Mouse (Mus musculus) CD4-positive, CD25-positive, alpha-beta regulatory T cell (primary cell): Measurements from ENCODE around the gene Spata2. TPM values are rescaled to one million over a fixed set of nuclear protein-coding genes. Genes with fewer than 3 reads are reported as not detected.

Experiments used
- polyA plus RNA-seq: library from polyadenylated mRNA; unstranded; fragments of 100-300 nt; shearing (Covaris generic); gene quantifications from one replicate; pipeline ENCODE4 v1.2.1, GENCODE M21; 2017

The Spata2 gene
- polyA plus RNA-seq, result 27.0 TPM

DNA sequence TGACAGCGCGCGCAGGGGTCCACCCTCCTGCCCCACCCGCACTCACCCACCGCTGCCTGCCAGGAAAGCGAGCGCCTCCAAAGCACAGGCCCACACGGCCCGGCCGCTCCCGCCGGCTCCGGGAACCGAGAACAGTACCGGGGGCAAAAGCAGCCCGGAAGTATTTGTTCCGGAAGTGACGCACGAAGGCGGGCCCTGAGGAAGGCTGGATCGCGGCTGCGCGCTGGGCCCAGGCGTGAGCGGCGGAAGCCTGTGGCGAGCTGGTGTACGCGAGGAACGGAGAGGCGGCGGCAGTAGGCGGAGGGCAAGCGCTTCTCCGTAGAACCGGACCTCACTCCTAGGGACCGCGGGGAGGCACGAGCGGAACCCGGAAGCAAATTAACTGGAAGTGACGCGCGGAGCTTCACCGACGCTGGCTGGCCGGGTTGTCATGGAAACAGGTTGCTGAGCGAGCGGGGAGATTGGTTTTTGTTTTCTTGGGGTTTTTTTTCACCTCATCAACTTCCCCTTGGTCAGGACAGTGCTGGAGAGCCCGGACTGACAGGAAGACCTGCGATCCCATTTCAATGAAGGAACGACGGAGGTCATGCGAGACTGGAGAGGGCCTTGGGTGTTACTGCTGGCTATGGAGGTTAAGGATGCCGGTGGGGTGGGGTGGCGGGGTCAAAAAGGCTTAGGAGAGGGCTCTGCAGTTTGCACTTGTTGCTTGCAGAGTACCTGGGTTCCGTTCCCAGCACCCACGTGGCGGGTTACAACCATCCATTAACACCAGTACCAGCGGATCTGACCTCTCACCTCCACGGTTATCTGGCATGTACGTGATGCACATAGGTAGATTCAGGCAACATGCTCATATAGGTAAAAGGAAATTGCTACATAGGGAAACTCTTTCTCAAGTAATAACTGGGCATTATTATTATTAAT lies at the start of gene Spata2:
TSS of gene Spata2 (minus strand) at position 175 of the 924 bp plus-strand sequence.

DNA sequence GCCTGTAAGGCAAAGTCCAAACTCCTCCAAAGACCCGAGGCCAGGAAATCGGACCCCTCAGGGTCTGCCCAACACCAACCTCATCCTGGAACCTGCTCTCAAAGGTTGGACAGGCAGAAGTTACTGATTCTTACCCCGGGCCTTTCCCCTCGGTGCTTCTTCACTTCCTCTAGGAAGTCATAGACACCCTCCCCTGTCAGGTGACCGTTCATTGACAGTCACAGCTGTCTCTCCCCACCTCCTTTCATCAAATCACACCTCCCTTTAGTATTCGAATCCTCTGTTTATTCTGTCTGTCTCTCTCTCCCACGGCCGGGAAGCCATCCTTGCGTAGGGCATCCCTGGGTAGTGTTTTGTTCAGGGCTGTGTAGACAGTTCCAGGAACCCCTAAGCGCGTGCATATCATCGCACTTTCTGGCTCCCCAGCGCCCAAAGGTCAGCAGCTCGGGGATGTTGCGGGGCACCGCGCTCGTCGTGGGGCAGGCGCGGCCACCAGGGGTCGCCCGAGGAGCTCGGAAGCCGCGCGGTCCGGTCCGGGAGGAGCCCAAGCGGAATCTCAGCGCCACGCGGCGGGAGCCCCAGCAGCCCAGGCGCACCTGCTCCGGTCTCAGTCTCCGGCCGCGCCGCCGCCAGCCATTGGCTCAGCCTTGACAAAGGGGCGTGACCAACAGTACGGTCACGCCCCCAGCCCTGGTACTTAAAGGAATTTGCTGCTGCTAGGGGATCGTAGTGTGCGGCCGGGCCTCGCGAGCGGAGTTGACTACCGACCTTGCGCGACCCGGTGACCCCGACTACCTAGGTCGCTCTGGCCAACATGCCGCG lies 45.0 kb upstream of the Spata2 start, which contains the start of gene Snai1:
TSS of gene Snai1 (plus strand) at position 720 of the 822 bp plus-strand sequence.

DNA sequence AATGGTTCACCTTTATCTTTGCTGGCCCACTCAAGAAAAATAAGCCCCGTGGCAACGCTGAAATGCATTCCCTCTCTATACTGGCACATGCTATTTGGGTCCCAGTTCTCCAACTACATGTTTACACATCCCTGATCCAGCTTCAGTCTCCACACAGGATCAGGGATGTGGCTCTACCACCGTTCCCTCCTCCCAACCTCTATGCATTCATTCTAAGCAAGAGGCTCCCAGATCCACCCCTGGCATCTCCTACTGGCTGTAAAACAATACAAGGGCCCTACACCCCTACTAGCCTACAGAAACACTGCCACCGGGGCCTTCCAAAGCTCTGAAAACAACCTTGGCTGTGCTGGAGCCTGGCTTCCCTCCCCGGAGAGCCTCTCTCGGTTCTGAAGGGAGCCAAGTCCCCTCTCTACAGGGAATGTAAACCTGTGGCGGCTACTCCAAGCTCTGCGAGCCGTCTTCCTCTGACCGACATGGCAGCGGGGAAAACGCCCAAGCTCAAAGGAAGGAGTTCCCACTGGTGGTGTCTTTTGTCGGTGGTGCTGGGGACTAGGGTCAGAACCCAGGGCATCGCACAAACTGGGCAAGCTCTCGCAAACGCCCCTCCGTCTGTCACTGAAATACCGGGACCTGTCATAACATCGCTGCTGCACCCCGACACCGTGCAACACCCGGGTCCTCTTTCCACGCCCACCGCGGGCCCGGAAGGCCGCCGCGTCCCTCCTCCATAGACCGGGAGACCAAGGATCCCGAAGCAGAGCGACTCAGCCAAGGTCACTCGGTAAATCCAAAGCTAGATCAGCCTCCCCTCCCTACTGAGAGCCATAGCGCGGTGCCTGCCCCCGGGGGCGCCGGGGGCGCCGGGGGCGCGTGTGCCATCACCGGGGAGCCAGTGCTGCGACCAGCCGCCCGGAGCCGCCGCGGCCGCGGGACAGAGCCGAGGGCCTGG lies 654 bp downstream of the Spata2 start, which contains the start of gene Rnf114:
TSS of gene Rnf114 (plus strand) at position 889 of the 952 bp plus-strand sequence.

Other genes with a start within 250 kb of the Spata2 start
- 26.4 TPM for gene B4galt5, start 143.7 kb downstream of the Spata2 start, polyA plus RNA-seq
- gene Slc9a8, start 71.2 kb downstream of the Spata2 start, polyA plus RNA-seq, result 69.8 TPM
- gene Rnf114, start 242 bp downstream of the Spata2 start, polyA plus RNA-seq, result 270 TPM
- gene Snai1, start 45.3 kb upstream of the Spata2 start, polyA plus RNA-seq, result 0.29 TPM
- 275 TPM for gene Ube2v1, start 139.2 kb upstream of the Spata2 start, polyA plus RNA-seq
- 24.7 TPM for gene Gm20431, start 168.6 kb upstream of the Spata2 start, polyA plus RNA-seq
- 32.0 TPM for gene Cebpb, start 196.0 kb upstream of the Spata2 start, polyA plus RNA-seq
- 98.1 TPM for gene Tmem189, start 196.9 kb upstream of the Spata2 start, polyA plus RNA-seq